In genomic region chr2:151039232-151039695, GRCm38 (mm10) we compare ENCODE assay signal across 8 mouse cellular contexts. TPM values are rescaled to one million over a fixed set of nuclear protein-coding genes. Genes with fewer than 3 reads are reported as not detected.
DNase-seq lines count a peak whose midpoint lies in the region; ATAC-seq and TF ChIP-seq lines count a peak whose summit lies in the region.

Gene Ninl (minus strand): TSS chr2:151039382.
Gene Nanp (minus strand): TSS chr2:151039398.

- peaks cover 21% of the 10 kb centered on the region for H3K4me1 ChIP-seq in hindbrain, embryonic 10.5 days (replicated peaks)
- peaks cover 11% of the 10 kb centered on the region; the same call in 1 of the 2 replicates for H3K4me1 ChIP-seq in lung, postnatal 0 days (ENCODE audit: insufficient read depth, low read depth, low read length)

- H3K9me3 ChIP-seq in hindbrain, embryonic 10.5 days = no peaks in the 10 kb centered on the region
- H3K9me3 ChIP-seq in lung, postnatal 0 days (ENCODE audit: low read length) = no peaks in the 10 kb centered on the region

- no peak for TF ChIP-seq CTCF in lung, postnatal 0 days (IDR thresholded peaks at IDR 0.05)

- peak within 1 kb of the TSS; percentile 95 for H3K9ac ChIP-seq in lung, postnatal 0 days (replicated peaks; ENCODE audit: low read depth)

- H3K4me3 ChIP-seq in hindbrain, embryonic 10.5 days = peak within 1 kb of the TSS; percentile 92
- peak within 1 kb of the TSS; percentile 87 for H3K4me3 ChIP-seq in lung, postnatal 0 days (ENCODE audit: low read depth, low read length)

- 1% methylated on average over 34 of the region's 34 CpGs for WGBS in hindbrain, embryonic 10.5 days
- under 1% methylated on average over 31 of the region's 34 CpGs for WGBS in lung, postnatal 0 days

- H3K27ac ChIP-seq in hindbrain, embryonic 10.5 days = peak within 1 kb of the TSS; percentile 97
- peak within 1 kb of the TSS; percentile 73 for H3K27ac ChIP-seq in lung, postnatal 0 days (ENCODE audit: low read length)

- H3K4me2 ChIP-seq in lung, postnatal 0 days (replicated peaks; ENCODE audit: low read depth, low read length) = peak within 1 kb of the TSS; percentile 97

- peak; percentile 98 for DNase-seq in MN1 (ENCODE audit: low spot score)
- peak; percentile 96 for DNase-seq in cerebellum, adult 9-10 months
- peak; percentile 95 for DNase-seq in hindbrain, embryonic 10.5 days (ENCODE audit: low spot score)
- peak; percentile 93 for DNase-seq in layer of hippocampus, adult 9-11 months
- peak; percentile 98 for DNase-seq in lung, postnatal 0 days (ENCODE audit: low spot score)
- peak; percentile 90 for DNase-seq in ovary, postnatal 14 days (ENCODE audit: low spot score)
- peak; percentile 94 for DNase-seq in thymus, postnatal 14 days

- no peak for TF ChIP-seq EP300 in lung, postnatal 0 days (IDR thresholded peaks at IDR 0.05)

- peak; percentile 93 for ATAC-seq in frontal cortex, adult (ENCODE audit: low TSS enrichment)
- ATAC-seq in lung, postnatal 0 days = peak; percentile 97

- no peaks in the 10 kb centered on the region for H3K27me3 ChIP-seq in hindbrain, embryonic 10.5 days (ENCODE audit: insufficient read depth, poor library complexity, severe bottlenecking)
- H3K27me3 ChIP-seq in lung, postnatal 0 days (replicated peaks; ENCODE audit: insufficient read depth, low read length) = no peaks in the 10 kb centered on the region

- peaks cover 6% of the 10 kb centered on the region; the same call in 1 of the 2 replicates for H3K36me3 ChIP-seq in hindbrain, embryonic 10.5 days
- H3K36me3 ChIP-seq in lung, postnatal 0 days (ENCODE audit: insufficient read depth, low read length) = no peaks in the 10 kb centered on the region

RNA-seq across cellular contexts. Expression of gene Ninl, which starts in this region (rescaled TPM):
- polyA plus RNA-seq in hindbrain, embryonic 10.5 days (2016; fragmentation: Nextera tagmentation; extraction: Ambion mirVana) = 11.8 and 19.5 TPM in 2 replicates
- 2.9 and 3.9 TPM in 2 replicates for polyA plus RNA-seq in lung, postnatal 0 days (2015; fragmentation: Nextera tagmentation; extraction: Ambion mirVana)

RNA-seq across cellular contexts. Expression of gene Nanp, which starts in this region (rescaled TPM):
- 47.0 and 53.0 TPM in 2 replicates for polyA plus RNA-seq in hindbrain, embryonic 10.5 days (2016; fragmentation: Nextera tagmentation; extraction: Ambion mirVana)
- polyA plus RNA-seq in lung, postnatal 0 days (2015; fragmentation: Nextera tagmentation; extraction: Ambion mirVana) = 20.8 and 23.4 TPM in 2 replicates

Comparison
In these comparisons a context has a peak if more than half of its experiments do, and no peak if none do; other contexts are left out.
1. Peak in every context shown above with its lines: DNase-seq, ATAC-seq, H3K4me3 ChIP-seq and H3K27ac ChIP-seq.